Mouse (Mus musculus) MEL (cell line): Measurements from ENCODE around the gene Tyrobp. TPM values are rescaled to one million over a fixed set of nuclear protein-coding genes. Genes with fewer than 3 reads are reported as not detected.

Experiments used
- DNase-seq: peaks from one replicate; pipeline ENCODE4 v3.0.0; 2011; ENCODE audit warnings: low read depth, low spot score
- H3K27ac ChIP-seq: 2 replicates; pipeline ENCODE4 v1.5.1; 2012; ENCODE audit warnings: low read depth, mild to moderate bottlenecking, control low read depth, low read length, moderate library complexity; ENCODE audit not compliant: control insufficient read depth
- H3K27me3 ChIP-seq, 2 experiments: fragments of 150-350 bp in 1 of 2; sonication (generic) in 1 of 2; 2 replicates each; pipeline ENCODE4 v1.6.1; 2012; ENCODE audit warnings: low read length in 2 of 2, mild to moderate bottlenecking in 2 of 2, improper control_type of control experiment in 1 of 2, moderate library complexity in 1 of 2; ENCODE audit not compliant: insufficient read depth in 2 of 2, control insufficient read depth in 1 of 2
- H3K36me3 ChIP-seq, 2 experiments: 2 replicates each; pipeline ENCODE4 v1.6.1; 2012 to 2014; ENCODE audit warnings: low read length in 2 of 2, improper control_type of control experiment in 1 of 2, inconsistent platforms in 1 of 2, mild to moderate bottlenecking in 1 of 2; ENCODE audit not compliant: insufficient read depth in 2 of 2, control insufficient read depth in 1 of 2
- H3K4me1 ChIP-seq, 2 experiments: fragments of 150-350 bp in 1 of 2; sonication (generic) in 1 of 2; 2 replicates each; pipeline ENCODE4 v1.6.1; 2012; ENCODE audit warnings: low read length in 2 of 2, improper control_type of control experiment in 1 of 2, mild to moderate bottlenecking in 1 of 2; ENCODE audit not compliant: insufficient read depth in 2 of 2, control insufficient read depth in 1 of 2
- H3K4me3 ChIP-seq, 2 experiments: fragments of 150-350 bp in 1 of 2; sonication (generic) in 1 of 2; 2 replicates each; pipeline ENCODE4 v1.5.1; 2012; ENCODE audit warnings: low read depth in 2 of 2, low read length in 2 of 2, mild to moderate bottlenecking in 2 of 2, moderate library complexity in 2 of 2, control low read depth in 1 of 2, improper control_type of control experiment in 1 of 2; ENCODE audit not compliant: control insufficient read depth in 1 of 2, insufficient read depth in 1 of 2
- H3K79me2 ChIP-seq: 2 replicates; pipeline ENCODE4 v1.6.1; 2012; ENCODE audit warnings: mild to moderate bottlenecking, low read length, moderate library complexity; ENCODE audit not compliant: control insufficient read depth, poor library complexity, insufficient read depth
- H3K9ac ChIP-seq: 2 replicates; pipeline ENCODE4 v1.6.1; 2012; ENCODE audit warnings: low read depth, mild to moderate bottlenecking, control low read depth, low read length, moderate library complexity; ENCODE audit not compliant: control insufficient read depth, poor library complexity, severe bottlenecking
- H3K9me3 ChIP-seq: fragments of 150-350 bp; sonication (generic); replicated peaks from 2 replicates; pipeline ENCODE4 v1.6.1; 2012; ENCODE audit warnings: mild to moderate bottlenecking, low read length, improper control_type of control experiment, moderate library complexity; ENCODE audit not compliant: insufficient read depth
- BHLHE40 ChIP-seq: IDR thresholded peaks from 2 replicates; pipeline ENCODE4 v1.6.1; 2012; ENCODE audit warnings: low read depth, mild to moderate bottlenecking, inconsistent platforms, low read length, improper control_type of control experiment, borderline replicate concordance
- CHD2 ChIP-seq: IDR thresholded peaks from 2 replicates; pipeline ENCODE4 v1.6.1; 2011; ENCODE audit warnings: low read length, improper control_type of control experiment
- EP300 ChIP-seq, 2 experiments: IDR thresholded peaks; 2 replicates each; pipeline ENCODE4 v1.6.1; 2011; ENCODE audit warnings: improper control_type of control experiment in 2 of 2, low read length in 2 of 2, low read depth in 1 of 2, mild to moderate bottlenecking in 1 of 2
- ETS1 ChIP-seq: IDR thresholded peaks from 2 replicates; pipeline ENCODE4 v1.6.1; 2012; ENCODE audit warnings: low read depth, mild to moderate bottlenecking, inconsistent platforms, low read length, improper control_type of control experiment, moderate library complexity
- HCFC1 ChIP-seq: IDR thresholded peaks from 2 replicates; pipeline ENCODE4 v1.6.1; 2012; ENCODE audit warnings: low read depth, mild to moderate bottlenecking, inconsistent platforms, low read length, improper control_type of control experiment, moderate library complexity
- KAT2A ChIP-seq: conservative IDR thresholded peaks from 2 replicates; pipeline ENCODE4 v1.6.1; 2012; ENCODE audit warnings: low read depth, low read length, improper control_type of control experiment, inconsistent platforms
- MAZ ChIP-seq: IDR thresholded peaks from 2 replicates; pipeline ENCODE4 v1.6.1; 2012; ENCODE audit warnings: low read depth, mild to moderate bottlenecking, inconsistent platforms, low read length, improper control_type of control experiment
- MXI1 ChIP-seq: IDR thresholded peaks from 2 replicates; pipeline ENCODE4 v1.6.1; 2011; ENCODE audit warnings: mild to moderate bottlenecking, low read depth, low read length, improper control_type of control experiment
- MYB ChIP-seq: IDR thresholded peaks from 2 replicates; pipeline ENCODE4 v1.6.1; 2011; ENCODE audit warnings: mild to moderate bottlenecking, low read depth, low read length, improper control_type of control experiment
- MYC ChIP-seq: IDR thresholded peaks from 2 replicates; pipeline ENCODE4 v1.6.1; 2011; ENCODE audit warnings: low read depth, mild to moderate bottlenecking, low read length, improper control_type of control experiment, moderate library complexity
- NRF1 ChIP-seq: IDR thresholded peaks from 2 replicates; pipeline ENCODE4 v1.6.1; 2014; ENCODE audit warnings: low read depth, mild to moderate bottlenecking, inconsistent platforms, low read length, improper control_type of control experiment, moderate library complexity; ENCODE audit not compliant: poor library complexity, insufficient read depth, severe bottlenecking
- POLR2AphosphoS5 ChIP-seq: IDR thresholded peaks from 2 replicates; pipeline ENCODE4 v1.6.1; 2012; ENCODE audit warnings: low read depth, borderline replicate concordance, mild to moderate bottlenecking, inconsistent platforms, low read length, moderate library complexity, mixed read lengths
- RAD21 ChIP-seq: IDR thresholded peaks from 2 replicates; pipeline ENCODE4 v1.6.1; 2011; ENCODE audit warnings: mild to moderate bottlenecking, low read depth, low read length, improper control_type of control experiment
- RCOR1 ChIP-seq: IDR thresholded peaks from 2 replicates; pipeline ENCODE4 v1.6.1; 2012; ENCODE audit warnings: low read depth, mild to moderate bottlenecking, inconsistent platforms, low read length, improper control_type of control experiment
- TAL1 ChIP-seq: IDR thresholded peaks from 2 replicates; pipeline ENCODE4 v1.6.1; 2012; ENCODE audit warnings: mild to moderate bottlenecking, inconsistent platforms, low read length, moderate library complexity, mixed read lengths
- USF1 ChIP-seq: IDR thresholded peaks from 2 replicates; pipeline ENCODE4 v1.6.1; 2014; ENCODE audit warnings: low read depth, mild to moderate bottlenecking, inconsistent platforms, low read length, improper control_type of control experiment, moderate library complexity
- ZC3H11A ChIP-seq: IDR thresholded peaks from 2 replicates; pipeline ENCODE4 v1.6.1; 2012; ENCODE audit warnings: low read depth, mild to moderate bottlenecking, inconsistent platforms, low read length, improper control_type of control experiment
- polyA plus RNA-seq, 2 experiments: library from polyadenylated mRNA; stranded (reverse) in 1 of 2; unstranded in 1 of 2; fragments of >175 nt in 1 of 2; fragments of >200 nt in 1 of 2; gene quantifications; 2 replicates each; pipeline versions ENCODE4 v1.2.1 to v1.2.4; 2012; ENCODE audit warnings: low replicate concordance in 2 of 2, low read depth in 1 of 2; ENCODE audit not compliant: insufficient read length in 2 of 2, insufficient read depth in 1 of 2, missing spikeins in 1 of 2
- total RNA-seq: library from RNA; depleted of rRNA; stranded (reverse); fragments of 300-350 nt; gene quantifications from 2 replicates; pipeline ENCODE4 v1.2.3, GENCODE M21; 2012

The Tyrobp gene
- total and polyA plus RNA-seq, 3 experiments, result 2.8 to 13.6 TPM; not detected in 1

GRCm38 (mm10) chr7:30443696-30444095 is 30.1 kb downstream of the Tyrobp start:
- Histone ChIP-seq H3K4me3 (no peak overlapping the region), H3K4me1 (peaks cover 0 to 8% of the 10 kb centered on the region in 2 experiments; a peak in 1 of 4 replicates), H3K27ac (no peak overlapping the region), H3K9me3 (no peaks in the 10 kb centered on the region), H3K27me3 (no peaks in the 10 kb centered on the region), H3K36me3 (no peaks in the 10 kb centered on the region; a peak in 1 of 4 replicates), H3K79me2 (no peaks in the 10 kb centered on the region; the same call in 1 of the 2 replicates), H3K9ac (no peak overlapping the region)
- TF ChIP-seq MAZ (no peak), TAL1 (no peak), NRF1 (no peak), CHD2 (no peak), ETS1 (no peak), RCOR1 (no peak), EP300 (IDR thresholded peaks at IDR 0.05; ENCODE audit: low read depth in 1 of 2, low read length in 2 of 2) (no peak), RAD21 (no peak), POLR2AphosphoS5 (no peak), MYC (no peak), BHLHE40 (no peak), KAT2A (no peak), MYB (no peak), USF1 (no peak)
- DNase-seq, result no peak

- no peak for TF ChIP-seq CHD2
- no peak for TF ChIP-seq MXI1
- no peak for TF ChIP-seq ZC3H11A
- TF ChIP-seq KAT2A, result no peak
- TF ChIP-seq TAL1, result no peak
- no peak for TF ChIP-seq HCFC1
- TF ChIP-seq RCOR1, result no peak
- Histone ChIP-seq H3K79me2 (no peaks in the 10 kb centered on the region; the same call in 1 of the 2 replicates), H3K4me1 (peaks cover 0 to 8% of the 10 kb centered on the region in 2 experiments; a peak in 1 of 4 replicates), H3K9ac (peak overlapping the region; percentile 69), H3K4me3 (peak overlapping the region; percentile 62 to 72), H3K9me3 (no peaks in the 10 kb centered on the region), H3K27ac (no peak overlapping the region), H3K36me3 (no peaks in the 10 kb centered on the region; a peak in 1 of 4 replicates), H3K27me3 (no peaks in the 10 kb centered on the region)
- peak; percentile 24 for DNase-seq
These were observed 30.8 kb downstream of the Tyrobp start for GRCm38 (mm10) chr7:30444154-30444970.
